In genomic region chr8:84966603-84967002, GRCm38 (mm10) we compare ENCODE assay signal across 8 mouse cellular contexts. TPM values are rescaled to one million over a fixed set of nuclear protein-coding genes. Genes with fewer than 3 reads are reported as not detected.
DNase-seq lines count a peak whose midpoint lies in the region; ATAC-seq and TF ChIP-seq lines count a peak whose summit lies in the region.

No protein-coding gene starts in this region.

- no peaks in the 10 kb centered on the region for H3K9me3 ChIP-seq in kidney, embryonic 16.5 days (ENCODE audit: low read length)
- no peaks in the 10 kb centered on the region for H3K9me3 ChIP-seq in intestine, postnatal 0 days (ENCODE audit: control insufficient read depth)
- H3K9me3 ChIP-seq in stomach, embryonic 15.5 days = no peaks in the 10 kb centered on the region

- H3K27ac ChIP-seq in kidney, embryonic 16.5 days (ENCODE audit: low read length) = peak overlapping the region; percentile 25; the same call in 1 of the 2 replicates
- peak overlapping the region; percentile 27; the same call in 1 of the 2 replicates for H3K27ac ChIP-seq in brown adipose tissue, adult 24 weeks (replicated peaks; ENCODE audit: low read depth, low read length)
- 0 out of 2 replicates have a peak overlapping the region, but pooled peaks have one; percentile 15 for H3K27ac ChIP-seq in intestine, postnatal 0 days (ENCODE audit: low read depth, low read length)
- peak overlapping the region; percentile 78; the same call in 1 of the 2 replicates for H3K27ac ChIP-seq in stomach, embryonic 15.5 days

- DNase-seq in kidney, postnatal 25 days = no peak
- no peak for DNase-seq in urinary bladder, postnatal 10 days (ENCODE audit: low spot score)
- DNase-seq in gastrocnemius, postnatal 4 days (ENCODE audit: low spot score in 2 of 2) = no peak

- H3K4me3 ChIP-seq in kidney, embryonic 16.5 days (ENCODE audit: low read length) = no peak overlapping the region
- H3K4me3 ChIP-seq in brown adipose tissue, adult 24 weeks (ENCODE audit: insufficient read depth, low read depth, low read length) = no peak overlapping the region
- no peak overlapping the region for H3K4me3 ChIP-seq in intestine, postnatal 0 days (ENCODE audit: low read depth, low read length)
- no peak overlapping the region for H3K4me3 ChIP-seq in stomach, embryonic 15.5 days (replicated peaks)

- no peak for TF ChIP-seq CTCF in intestine, postnatal 0 days (IDR thresholded peaks at IDR 0.05; ENCODE audit: low read depth)

- no peak overlapping the region for H3K4me2 ChIP-seq in kidney, embryonic 16.5 days (replicated peaks; ENCODE audit: low read depth, low read length)
- peak overlapping the region; percentile 92 for H3K4me2 ChIP-seq in intestine, postnatal 0 days (replicated peaks; ENCODE audit: low read depth)
- peak overlapping the region; percentile 84; the same call in 1 of the 2 replicates for H3K4me2 ChIP-seq in stomach, embryonic 15.5 days

- no peak overlapping the region for H3K9ac ChIP-seq in kidney, embryonic 16.5 days (replicated peaks; ENCODE audit: low read length)
- no peak overlapping the region for H3K9ac ChIP-seq in intestine, postnatal 0 days (ENCODE audit: low read depth, low read length)
- no peak overlapping the region for H3K9ac ChIP-seq in stomach, embryonic 15.5 days

- H3K36me3 ChIP-seq in kidney, embryonic 16.5 days (ENCODE audit: insufficient read depth, low read length) = peaks cover 9% of the 10 kb centered on the region
- peaks cover 11% of the 10 kb centered on the region; the same call in 1 of the 2 replicates for H3K36me3 ChIP-seq in intestine, postnatal 0 days (ENCODE audit: control insufficient read depth, insufficient read depth)
- H3K36me3 ChIP-seq in stomach, embryonic 15.5 days = peaks cover 6% of the 10 kb centered on the region

- no peaks in the 10 kb centered on the region for H3K27me3 ChIP-seq in kidney, embryonic 16.5 days (ENCODE audit: insufficient read depth, low read length)
- H3K27me3 ChIP-seq in intestine, postnatal 0 days (replicated peaks; ENCODE audit: control insufficient read depth, insufficient read depth, low read length) = no peaks in the 10 kb centered on the region
- no peaks in the 10 kb centered on the region for H3K27me3 ChIP-seq in stomach, embryonic 15.5 days (replicated peaks)

- WGBS in kidney, embryonic 16.5 days = 39% methylated on average over 3 of the region's 3 CpGs
- WGBS in intestine, postnatal 0 days = 21% methylated on average over 3 of the region's 3 CpGs
- 32% methylated on average over 3 of the region's 3 CpGs for WGBS in stomach, embryonic 15.5 days

- 0 out of 2 replicates have a peak, but pooled peaks have one; percentile 1 for ATAC-seq in kidney, embryonic 16.5 days (ENCODE audit: low FRiP score, low TSS enrichment)
- ATAC-seq in intestine, postnatal 0 days = no peak
- 0 out of 2 replicates have a peak, but pooled peaks have one; percentile 4 for ATAC-seq in stomach, embryonic 15.5 days (ENCODE audit: insufficient read depth, low FRiP score, low read depth)
- no peak for ATAC-seq in activated CD4-positive, CD25-positive, alpha-beta regulatory T cell, adult 4 months

- H3K4me1 ChIP-seq in kidney, embryonic 16.5 days (ENCODE audit: insufficient read depth, low read length) = peaks cover 33% of the 10 kb centered on the region
- H3K4me1 ChIP-seq in brown adipose tissue, adult 24 weeks (ENCODE audit: control insufficient read depth, insufficient read depth, insufficient read length, low read length) = peaks cover 14% of the 10 kb centered on the region; the same call in 1 of the 2 replicates
- peaks cover 6% of the 10 kb centered on the region; the same call in 1 of the 2 replicates for H3K4me1 ChIP-seq in intestine, postnatal 0 days (replicated peaks; ENCODE audit: control insufficient read depth, insufficient read depth, low read length)
- peaks cover 25% of the 10 kb centered on the region for H3K4me1 ChIP-seq in stomach, embryonic 15.5 days

RNA-seq across cellular contexts. Expression of gene Gm49661, which starts 2.6 kb away (rescaled TPM):
- polyA plus RNA-seq in kidney, embryonic 16.5 days (2015; fragmentation: Nextera tagmentation; extraction: Ambion mirVana) = not detected in 2 replicates
- polyA plus RNA-seq in brown adipose tissue, adult 24 weeks (2012; ENCODE audit: insufficient read depth, insufficient read length, missing spikeins) = not detected in 2 replicates
- 1.3 and 2.1 TPM in 2 replicates for polyA plus RNA-seq in intestine, postnatal 0 days (2015; fragmentation: Nextera tagmentation; extraction: Ambion mirVana)
- not detected in 2 replicates for polyA plus RNA-seq in stomach, embryonic 15.5 days (2015; fragmentation: Nextera tagmentation; extraction: Ambion mirVana)
- polyA plus RNA-seq in activated CD4-positive, CD25-positive, alpha-beta regulatory T cell, adult 4 months (2017; shearing (Covaris generic)) = not detected
- 1 to 10 TPM in 1 of 2 experiments, not detected in 1; 2.0 TPM for total RNA-seq in gastrocnemius, postnatal 4 days (2021)

RNA-seq across cellular contexts. Expression of gene Prdx2, which starts 2.8 kb away (rescaled TPM):
- polyA plus RNA-seq in kidney, embryonic 16.5 days (2015; fragmentation: Nextera tagmentation; extraction: Ambion mirVana) = 810 and 819 TPM in 2 replicates
- polyA plus RNA-seq in brown adipose tissue, adult 24 weeks (2012; ENCODE audit: insufficient read depth, insufficient read length, missing spikeins) = 387 and 425 TPM in 2 replicates
- polyA plus RNA-seq in intestine, postnatal 0 days (2015; fragmentation: Nextera tagmentation; extraction: Ambion mirVana) = 313 and 319 TPM in 2 replicates
- 637 and 677 TPM in 2 replicates for polyA plus RNA-seq in stomach, embryonic 15.5 days (2015; fragmentation: Nextera tagmentation; extraction: Ambion mirVana)
- 100 to 1,000 TPM; 246 to 312 TPM for polyA plus RNA-seq in activated CD4-positive, CD25-positive, alpha-beta regulatory T cell, adult 4 months (2017; shearing (Covaris generic))
- 100 to 1,000 TPM; 317 to 327 TPM for total RNA-seq in gastrocnemius, postnatal 4 days (2021)

RNA-seq across cellular contexts. Expression of gene Rnaseh2a, which starts 3.0 kb away (rescaled TPM):
- polyA plus RNA-seq in kidney, embryonic 16.5 days (2015; fragmentation: Nextera tagmentation; extraction: Ambion mirVana) = 137 and 138 TPM in 2 replicates
- 26.6 and 28.5 TPM in 2 replicates for polyA plus RNA-seq in brown adipose tissue, adult 24 weeks (2012; ENCODE audit: insufficient read depth, insufficient read length, missing spikeins)
- polyA plus RNA-seq in intestine, postnatal 0 days (2015; fragmentation: Nextera tagmentation; extraction: Ambion mirVana) = 53.2 and 57.6 TPM in 2 replicates
- polyA plus RNA-seq in stomach, embryonic 15.5 days (2015; fragmentation: Nextera tagmentation; extraction: Ambion mirVana) = 112 and 113 TPM in 2 replicates
- 10 to 100 TPM; 68.9 to 91.0 TPM for polyA plus RNA-seq in activated CD4-positive, CD25-positive, alpha-beta regulatory T cell, adult 4 months (2017; shearing (Covaris generic))
- 10 to 100 TPM; 38.7 to 45.2 TPM for total RNA-seq in gastrocnemius, postnatal 4 days (2021)

RNA-seq across cellular contexts. Expression of gene Junb, which starts 11.9 kb away (rescaled TPM):
- polyA plus RNA-seq in kidney, embryonic 16.5 days (2015; fragmentation: Nextera tagmentation; extraction: Ambion mirVana) = 8.3 and 11.7 TPM in 2 replicates
- polyA plus RNA-seq in brown adipose tissue, adult 24 weeks (2012; ENCODE audit: insufficient read depth, insufficient read length, missing spikeins) = 15.4 and 47.7 TPM in 2 replicates
- polyA plus RNA-seq in intestine, postnatal 0 days (2015; fragmentation: Nextera tagmentation; extraction: Ambion mirVana) = 42.8 and 47.6 TPM in 2 replicates
- polyA plus RNA-seq in stomach, embryonic 15.5 days (2015; fragmentation: Nextera tagmentation; extraction: Ambion mirVana) = 33.4 and 49.6 TPM in 2 replicates
- 10 to 100 TPM; 28.9 to 30.5 TPM for polyA plus RNA-seq in activated CD4-positive, CD25-positive, alpha-beta regulatory T cell, adult 4 months (2017; shearing (Covaris generic))
- total RNA-seq in gastrocnemius, postnatal 4 days (2021) = 10 to 100 TPM in 1 of 2 experiments, 1 to 10 TPM in 1; 10.0 to 10.1 TPM

RNA-seq across cellular contexts. Expression of gene Rtbdn, which starts 19.8 kb away (rescaled TPM):
- 0.19 and 0.30 TPM in 2 replicates for polyA plus RNA-seq in kidney, embryonic 16.5 days (2015; fragmentation: Nextera tagmentation; extraction: Ambion mirVana)
- polyA plus RNA-seq in brown adipose tissue, adult 24 weeks (2012; ENCODE audit: insufficient read depth, insufficient read length, missing spikeins) = not detected in 2 replicates
- polyA plus RNA-seq in intestine, postnatal 0 days (2015; fragmentation: Nextera tagmentation; extraction: Ambion mirVana) = 0.12 TPM in 2 replicates
- 0.28 and 0.64 TPM in 2 replicates for polyA plus RNA-seq in stomach, embryonic 15.5 days (2015; fragmentation: Nextera tagmentation; extraction: Ambion mirVana)
- polyA plus RNA-seq in activated CD4-positive, CD25-positive, alpha-beta regulatory T cell, adult 4 months (2017; shearing (Covaris generic)) = not detected
- total RNA-seq in gastrocnemius, postnatal 4 days (2021) = not detected

Comparison
In these comparisons a context has a peak if more than half of its experiments do, and no peak if none do; other contexts are left out.
1. ATAC-seq: peak in kidney, embryonic 16.5 days (single experiment) and stomach, embryonic 15.5 days (single experiment); none in intestine, postnatal 0 days (single experiment) and activated CD4-positive, CD25-positive, alpha-beta regulatory T cell, adult 4 months (single experiment).
2. H3K27ac ChIP-seq: peak in every context shown above with its lines; median percentile 78 in stomach, embryonic 15.5 days; 27 in brown adipose tissue, adult 24 weeks; 25 in kidney, embryonic 16.5 days; 15 in intestine, postnatal 0 days.